Mouse (Mus musculus): ENCODE measurements at regions not wholly inside any gene's neighbourhood (a gene's known extent, or its start where the extent isn't known, plus 50 kb on each side); places are given as distances from the start of the nearest gene placed in this dataset.

DNA sequence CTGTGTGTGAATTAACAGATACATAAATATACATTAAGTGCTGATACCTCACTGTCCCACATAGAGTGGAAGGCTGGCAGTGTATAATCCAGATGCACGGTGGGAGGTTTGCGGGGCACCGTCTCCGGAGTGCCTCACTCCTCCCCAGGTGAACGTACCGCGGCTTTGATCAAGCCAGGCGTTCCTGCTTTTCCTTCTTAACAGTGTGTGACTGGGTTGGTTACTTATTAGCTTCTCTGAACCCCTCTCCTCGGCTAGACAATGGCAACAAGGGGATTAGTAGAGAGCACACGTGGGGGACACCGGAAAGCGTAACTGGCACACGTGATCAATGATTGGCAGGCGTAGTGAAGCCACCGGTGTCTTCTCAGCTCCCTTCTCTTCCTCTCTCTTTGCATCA lies 396.8 kb upstream of the Atp11b start:
- TF ChIP-seq CTCF (IDR thresholded peaks at IDR 0.05; ENCODE audit: insufficient read depth, low read length): no peak
- no peak for TF ChIP-seq POLR2A (IDR thresholded peaks at IDR 0.05; ENCODE audit: borderline replicate concordance, extremely low read depth, low read depth, low read length)
